Mouse (Mus musculus) kidney, embryonic 16.5 days (tissue): ENCODE measurements around the gene Slc6a16. TPM values are rescaled to one million over a fixed set of nuclear protein-coding genes. Genes with fewer than 3 reads are reported as not detected.

Experiments used
- ATAC-seq: fragments of 200-750 bp; cut with Nextera tagmentation; 2 replicates; pipeline ENCODE4 v1.8.0; 2017; ENCODE audit warnings: moderate TSS enrichment; ENCODE audit not compliant: low FRiP score, low TSS enrichment
- H3K27ac ChIP-seq: fragments of 300-500 bp; sonication (generic); 2 replicates; pipeline ENCODE4 v1.5.1; 2014; ENCODE audit warnings: low read length
- H3K27me3 ChIP-seq: fragments of 300-500 bp; sonication (generic); 2 replicates; pipeline ENCODE4 v1.6.1; 2014; ENCODE audit warnings: low read length, control low read depth, mixed read lengths; ENCODE audit not compliant: insufficient read depth
- H3K36me3 ChIP-seq: fragments of 300-500 bp; sonication (generic); 2 replicates; pipeline ENCODE4 v1.6.1; 2014; ENCODE audit warnings: low read length, control low read depth, mixed read lengths; ENCODE audit not compliant: insufficient read depth
- H3K4me1 ChIP-seq: fragments of 300-500 bp; sonication (generic); 2 replicates; pipeline ENCODE4 v1.6.1; 2014; ENCODE audit warnings: low read length, control low read depth, mixed read lengths; ENCODE audit not compliant: insufficient read depth
- H3K4me2 ChIP-seq: fragments of 300-500 bp; sonication (generic); replicated peaks from 2 replicates; pipeline ENCODE4 v1.6.1; 2014; ENCODE audit warnings: low read depth, low read length
- H3K4me3 ChIP-seq: fragments of 300-500 bp; sonication (generic); 2 replicates; pipeline ENCODE4 v1.5.1; 2014; ENCODE audit warnings: mild to moderate bottlenecking, low read length
- H3K9ac ChIP-seq: fragments of 300-500 bp; sonication (generic); replicated peaks from 2 replicates; pipeline ENCODE4 v1.6.1; 2014; ENCODE audit warnings: low read length
- H3K9me3 ChIP-seq: fragments of 300-500 bp; sonication (generic); 2 replicates; pipeline ENCODE4 v1.6.1; 2016; ENCODE audit warnings: low read length, control low read depth
- WGBS: fragments of 180-500 bp; shearing (Covaris S2); extraction: QIAGEN DNeasy Blood & Tissue Kit; methylation state at CpG from one replicate; pipeline ENCODE4 v1.1.7; 2014; 5-methylcytosine and 5-hydroxymethylcytosine counted together
- polyA plus RNA-seq: library from polyadenylated mRNA; unstranded; fragments of >200 nt; fragmentation: Nextera tagmentation; extraction: Ambion mirVana; gene quantifications from 2 replicates; pipeline ENCODE4 v1.2.1, GENCODE M21; 2015

The Slc6a16 gene
- polyA plus RNA-seq, 1 experiment from 2014 or later: 0.30 TPM

DNA sequence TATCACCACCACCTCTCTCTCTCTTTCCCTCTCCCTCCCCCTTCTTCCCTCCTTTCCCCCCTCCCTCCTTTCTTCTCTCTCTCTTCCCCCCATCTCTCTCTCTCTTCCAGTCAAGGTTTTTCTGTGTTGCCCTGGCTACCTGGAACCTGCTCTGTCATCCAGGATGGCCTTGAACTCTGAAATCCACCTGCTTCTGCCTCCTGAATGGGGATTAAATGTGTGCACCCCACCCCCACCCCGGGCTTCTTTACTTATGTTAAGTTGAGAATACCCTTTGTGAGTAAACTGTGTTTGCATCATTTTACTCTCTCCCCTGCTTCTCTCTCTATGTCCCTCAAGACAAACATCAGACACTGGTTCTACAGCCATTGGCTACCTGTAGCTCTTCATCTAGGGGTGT, 24.6 kb downstream of the Slc6a16 start:
- Histone ChIP-seq H3K9ac (no peak overlapping the region), H3K36me3 (no peaks in the 10 kb centered on the region), H3K27ac (no peak overlapping the region), H3K4me3 (no peak overlapping the region), H3K4me2 (no peak overlapping the region), H3K4me1 (no peaks in the 10 kb centered on the region), H3K27me3 (no peaks in the 10 kb centered on the region), H3K9me3 (no peaks in the 10 kb centered on the region)
- WGBS: 56% methylated on average over 1 of the region's 1 CpGs
- ATAC-seq: no peak

DNA sequence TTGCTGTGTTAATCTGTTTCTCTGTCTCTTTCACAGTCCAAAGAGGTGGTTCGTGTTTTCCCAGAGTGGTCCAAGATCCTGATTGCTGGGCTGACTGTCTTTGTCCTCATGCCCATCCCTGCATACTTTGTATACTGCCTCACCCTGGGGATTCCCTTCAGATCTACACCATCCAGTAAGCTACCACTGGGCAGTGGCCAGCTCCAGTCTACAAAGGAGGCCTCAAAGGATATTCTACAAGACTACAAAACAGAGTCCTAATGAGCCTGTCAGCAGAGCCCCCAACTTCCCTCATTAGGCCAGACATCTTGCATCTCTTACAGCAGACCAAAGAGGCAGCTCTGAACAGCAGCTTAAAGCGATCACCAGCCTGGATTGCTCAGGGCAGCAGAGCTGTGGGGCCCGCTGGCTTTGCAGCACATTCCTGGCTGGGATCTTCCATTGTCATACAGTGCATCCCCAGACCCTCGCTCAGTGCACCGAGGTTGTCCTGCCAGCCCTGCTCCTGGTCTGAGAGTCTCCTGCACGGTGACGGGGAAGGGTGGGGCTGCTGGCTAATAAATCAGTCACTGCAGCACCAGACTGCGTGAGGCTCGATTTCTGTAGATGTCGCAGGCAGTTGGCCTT, 32.0 kb downstream of the Slc6a16 start:
- H3K4me3 ChIP-seq: no peak overlapping the region
- H3K4me1 ChIP-seq: no peaks in the 10 kb centered on the region; the same call in 1 of the 2 replicates
- H3K27ac ChIP-seq: no peak overlapping the region
- 0 out of 2 replicates have a peak, but pooled peaks have one; percentile 21 for ATAC-seq
- H3K9me3 ChIP-seq: no peaks in the 10 kb centered on the region
- 39% methylated on average over 10 of the region's 10 CpGs for WGBS
- H3K27me3 ChIP-seq: no peaks in the 10 kb centered on the region
- no peak overlapping the region for H3K9ac ChIP-seq
- no peak overlapping the region for H3K4me2 ChIP-seq
- no peaks in the 10 kb centered on the region for H3K36me3 ChIP-seq

DNA sequence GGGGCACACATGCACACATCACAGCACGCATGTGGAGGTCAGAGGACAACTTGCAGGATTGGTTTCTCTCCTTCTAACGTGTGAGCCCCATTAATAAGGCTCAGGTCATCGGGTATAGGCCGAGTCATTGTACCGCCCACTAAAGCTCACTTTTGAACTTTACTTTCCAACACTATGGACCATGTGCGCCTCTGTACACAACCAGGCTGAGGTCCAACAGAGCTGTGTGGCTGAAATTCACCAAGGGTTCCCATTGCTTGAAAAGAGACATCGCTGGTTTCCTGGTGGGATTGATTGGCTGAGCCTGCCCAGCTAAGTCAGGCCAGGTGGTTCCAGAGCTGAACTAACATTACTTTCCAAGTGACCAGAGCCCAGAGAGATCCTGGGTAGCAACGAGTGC, 32.8 kb downstream of the Slc6a16 start:
- H3K4me1 ChIP-seq: no peaks in the 10 kb centered on the region; the same call in 1 of the 2 replicates
- 0 out of 2 replicates have a peak overlapping the region, but pooled peaks have one; percentile 8 for H3K9ac ChIP-seq
- no peaks in the 10 kb centered on the region for H3K9me3 ChIP-seq
- H3K4me2 ChIP-seq: no peak overlapping the region
- WGBS: 84% methylated on average over 8 of the region's 8 CpGs
- H3K27ac ChIP-seq: no peak overlapping the region
- H3K4me3 ChIP-seq: no peak overlapping the region
- no peak for ATAC-seq
- H3K27me3 ChIP-seq: no peaks in the 10 kb centered on the region
- no peaks in the 10 kb centered on the region for H3K36me3 ChIP-seq

DNA sequence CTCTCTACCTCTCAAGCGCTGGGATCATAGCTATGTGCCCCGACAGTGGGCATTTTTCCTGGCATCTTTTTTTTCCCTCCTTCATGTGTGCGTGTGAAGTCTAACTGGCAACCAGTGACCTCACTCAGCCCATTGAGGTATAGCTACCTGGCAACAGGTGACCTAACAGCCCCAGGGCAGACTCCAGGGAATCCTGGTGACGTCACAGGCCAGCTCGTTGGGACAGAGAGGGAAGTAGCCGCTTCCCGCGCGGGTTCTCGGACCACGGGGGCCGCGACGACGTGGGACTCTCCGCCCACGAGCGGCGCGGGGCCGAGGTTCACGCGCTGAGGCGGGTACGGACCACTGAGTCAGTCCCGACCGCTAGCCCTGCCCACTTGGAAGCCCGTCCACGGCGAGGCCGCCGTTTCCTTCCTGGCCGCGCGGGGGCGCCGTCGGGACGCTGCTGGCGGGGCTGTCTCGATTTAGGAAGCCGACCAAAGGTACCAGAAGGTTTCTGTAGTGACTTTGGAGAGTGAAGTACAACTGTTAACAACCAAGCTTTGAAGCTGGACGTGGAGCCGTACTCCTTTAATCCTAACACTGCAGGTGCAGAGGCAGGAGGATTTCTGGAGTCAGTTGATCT, 36.4 kb downstream of the Slc6a16 start, which contains the start of gene Slc6a21:
TSS of gene Slc6a21 (plus strand) at position 378 of the 625 bp plus-strand sequence.
- Histone ChIP-seq H3K4me3 (peak within 1 kb of the TSS; percentile 51), H3K27ac (no peak within 1 kb of the TSS), H3K4me1 (no peaks in the 10 kb centered on the region; the same call in 1 of the 2 replicates), H3K36me3 (no peaks in the 10 kb centered on the region), H3K9me3 (no peaks in the 10 kb centered on the region), H3K4me2 (peak within 1 kb of the TSS; percentile 74), H3K9ac (peak within 1 kb of the TSS; percentile 62), H3K27me3 (no peaks in the 10 kb centered on the region)
- 6% methylated on average over 42 of the region's 44 CpGs for WGBS
- ATAC-seq: no peak

DNA sequence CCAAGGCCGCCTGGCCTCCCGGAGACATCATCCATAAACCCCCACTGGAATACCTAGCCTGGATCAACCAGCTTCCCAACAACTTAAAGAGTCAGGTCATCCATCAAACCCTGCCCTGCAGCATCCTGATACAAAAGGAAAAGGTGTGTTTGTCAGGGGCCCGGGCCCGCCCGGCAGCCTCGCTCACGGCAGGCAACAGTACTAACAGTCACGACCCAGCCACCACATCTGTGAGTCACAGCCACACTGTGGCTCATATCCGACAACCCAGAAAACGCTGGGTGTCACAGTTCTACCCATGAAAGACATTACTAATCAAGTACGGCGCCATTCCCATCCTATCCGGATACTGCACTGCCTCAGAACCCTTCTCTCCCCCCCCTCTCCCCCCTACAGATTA, 45.6 kb downstream of the Slc6a16 start:
- Histone ChIP-seq H3K27me3 (no peaks in the 10 kb centered on the region), H3K4me1 (no peaks in the 10 kb centered on the region), H3K4me2 (no peak overlapping the region), H3K36me3 (no peaks in the 10 kb centered on the region), H3K9ac (no peak overlapping the region), H3K4me3 (no peak overlapping the region), H3K9me3 (no peaks in the 10 kb centered on the region), H3K27ac (no peak overlapping the region)
- ATAC-seq: no peak
- 83% methylated on average over 13 of the region's 13 CpGs for WGBS

DNA sequence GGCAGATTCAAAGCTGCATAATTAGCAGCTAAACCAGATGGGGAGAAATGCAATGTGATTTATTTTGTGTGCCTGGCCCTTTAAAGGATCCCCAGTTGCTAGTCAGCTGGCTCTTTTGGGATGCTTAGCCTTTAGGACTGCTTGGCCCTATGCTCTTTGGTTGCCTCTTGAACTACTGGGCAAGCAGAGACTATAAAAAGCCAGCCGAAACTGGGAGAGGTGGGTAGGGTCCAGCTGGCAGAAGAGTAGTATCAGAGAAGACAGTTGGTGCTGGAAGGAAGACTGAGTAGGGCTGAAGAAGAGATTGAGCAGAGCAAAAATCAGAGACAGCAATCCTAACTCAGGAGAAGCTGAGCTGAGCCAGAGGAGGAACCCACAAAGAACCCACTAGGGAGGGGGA, 55.7 kb downstream of the Slc6a16 start:
- Histone ChIP-seq H3K9ac (no peak overlapping the region), H3K27me3 (no peaks in the 10 kb centered on the region), H3K9me3 (no peaks in the 10 kb centered on the region), H3K36me3 (no peaks in the 10 kb centered on the region), H3K4me2 (no peak overlapping the region), H3K4me3 (no peak overlapping the region), H3K27ac (no peak overlapping the region), H3K4me1 (no peaks in the 10 kb centered on the region)
- WGBS: 68% methylated on average over 1 of the region's 1 CpGs
- ATAC-seq: no peak

DNA sequence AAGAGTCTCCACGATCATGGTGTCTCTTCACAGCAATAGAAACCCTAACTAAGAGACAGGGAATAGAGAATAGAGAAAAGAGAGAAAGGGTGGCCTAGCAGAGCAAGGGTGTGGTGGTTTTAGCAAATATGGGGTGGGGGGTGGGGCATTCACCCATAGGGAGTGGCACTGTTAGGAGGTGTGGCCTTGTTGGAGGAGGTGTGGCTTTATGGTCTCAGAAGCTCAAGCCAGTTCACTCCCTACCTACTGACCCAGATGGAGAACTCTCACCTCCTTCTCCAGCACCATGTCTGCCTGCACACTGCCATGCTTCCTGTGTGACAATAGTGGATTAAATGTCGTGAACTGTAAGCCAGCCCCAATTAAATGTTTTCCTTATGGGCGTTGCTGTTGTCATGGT, 56.7 kb downstream of the Slc6a16 start:
- Histone ChIP-seq H3K36me3 (no peaks in the 10 kb centered on the region), H3K27ac (no peak overlapping the region), H3K9ac (no peak overlapping the region), H3K4me2 (no peak overlapping the region), H3K4me1 (no peaks in the 10 kb centered on the region), H3K27me3 (no peaks in the 10 kb centered on the region), H3K9me3 (no peaks in the 10 kb centered on the region), H3K4me3 (no peak overlapping the region)
- ATAC-seq: no peak
- 53% methylated on average over 3 of the region's 3 CpGs for WGBS

DNA sequence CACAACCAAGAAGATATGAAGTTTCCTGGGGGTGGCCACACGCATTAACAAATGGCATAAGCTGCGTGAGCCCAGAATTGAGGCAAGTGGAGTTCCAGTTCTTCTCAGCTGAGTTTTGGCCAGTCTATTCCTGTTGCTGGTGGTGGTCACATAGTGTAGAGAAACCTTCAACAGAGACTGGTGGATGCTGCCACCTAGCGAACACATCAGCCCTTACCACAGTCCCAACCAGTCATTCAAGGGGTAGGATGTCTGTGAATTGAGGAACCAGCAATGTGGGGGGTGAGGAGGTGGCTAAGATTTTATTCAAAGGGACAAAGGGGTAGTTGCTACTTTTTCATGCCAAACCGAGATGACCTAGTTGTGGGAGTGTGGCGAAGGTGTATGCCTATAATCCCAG, 58.9 kb downstream of the Slc6a16 start:
- peak; percentile 92 for ATAC-seq
- Histone ChIP-seq H3K4me2 (no peak overlapping the region), H3K27ac (no peak overlapping the region), H3K36me3 (no peaks in the 10 kb centered on the region), H3K9ac (no peak overlapping the region), H3K4me1 (peaks cover 2% of the 10 kb centered on the region), H3K9me3 (no peaks in the 10 kb centered on the region), H3K4me3 (no peak overlapping the region), H3K27me3 (no peaks in the 10 kb centered on the region)
- 13% methylated on average over 5 of the region's 5 CpGs for WGBS

DNA sequence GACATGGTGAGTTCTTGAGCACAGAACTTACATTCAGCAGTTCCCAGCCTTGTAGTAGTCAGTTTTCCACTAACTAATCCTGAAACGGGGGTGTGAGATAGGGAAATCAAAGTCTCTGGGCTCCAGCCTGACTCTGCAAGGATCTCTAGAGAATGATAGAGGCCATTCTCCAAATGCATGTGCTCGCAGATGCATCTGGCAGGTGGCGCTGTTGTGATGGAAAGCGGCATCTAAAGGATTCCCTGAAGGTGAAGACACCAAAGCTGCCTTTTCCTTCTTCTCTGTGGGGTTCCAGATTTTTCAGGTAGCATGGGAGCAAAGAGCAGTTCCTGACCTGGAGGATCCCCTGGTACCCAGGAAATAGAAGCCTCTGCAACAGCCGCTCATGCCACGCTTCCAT, 59.4 kb downstream of the Slc6a16 start:
- no peak overlapping the region for H3K4me3 ChIP-seq
- H3K27me3 ChIP-seq: no peaks in the 10 kb centered on the region
- no peak overlapping the region for H3K9ac ChIP-seq
- H3K4me2 ChIP-seq: no peak overlapping the region
- H3K4me1 ChIP-seq: peaks cover 7% of the 10 kb centered on the region
- H3K36me3 ChIP-seq: no peaks in the 10 kb centered on the region
- no peak for ATAC-seq
- WGBS: 13% methylated on average over 6 of the region's 6 CpGs
- no peak overlapping the region for H3K27ac ChIP-seq
- H3K9me3 ChIP-seq: no peaks in the 10 kb centered on the region

DNA sequence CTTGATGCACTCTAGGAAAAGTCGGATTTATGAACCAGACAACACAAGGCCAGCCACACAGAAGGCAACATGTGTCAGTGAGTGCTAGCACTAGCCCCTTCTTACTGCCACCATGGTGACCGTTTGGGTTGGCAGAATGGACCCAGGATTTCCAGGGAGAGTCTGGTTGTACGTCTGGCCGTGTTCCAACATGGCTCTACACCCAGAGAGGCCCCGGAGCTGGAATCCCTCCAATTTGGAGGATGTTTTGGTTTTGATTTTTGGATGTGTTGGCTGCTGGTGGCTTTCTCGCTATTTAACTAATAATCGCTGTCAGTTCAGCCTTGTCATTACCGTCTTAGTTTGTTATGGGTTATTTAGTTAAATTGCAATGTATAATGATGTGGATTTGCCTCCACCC, 61.7 kb downstream of the Slc6a16 start:
- Histone ChIP-seq H3K4me1 (peaks cover 11% of the 10 kb centered on the region), H3K27me3 (no peaks in the 10 kb centered on the region), H3K9ac (no peak overlapping the region), H3K36me3 (no peaks in the 10 kb centered on the region), H3K4me3 (no peak overlapping the region), H3K4me2 (no peak overlapping the region), H3K9me3 (no peaks in the 10 kb centered on the region), H3K27ac (no peak overlapping the region)
- 74% methylated on average over 8 of the region's 8 CpGs for WGBS
- no peak for ATAC-seq
